Mouse (Mus musculus): Measurements from ENCODE around the gene Glrp1.

Glrp1 gene

DNA sequence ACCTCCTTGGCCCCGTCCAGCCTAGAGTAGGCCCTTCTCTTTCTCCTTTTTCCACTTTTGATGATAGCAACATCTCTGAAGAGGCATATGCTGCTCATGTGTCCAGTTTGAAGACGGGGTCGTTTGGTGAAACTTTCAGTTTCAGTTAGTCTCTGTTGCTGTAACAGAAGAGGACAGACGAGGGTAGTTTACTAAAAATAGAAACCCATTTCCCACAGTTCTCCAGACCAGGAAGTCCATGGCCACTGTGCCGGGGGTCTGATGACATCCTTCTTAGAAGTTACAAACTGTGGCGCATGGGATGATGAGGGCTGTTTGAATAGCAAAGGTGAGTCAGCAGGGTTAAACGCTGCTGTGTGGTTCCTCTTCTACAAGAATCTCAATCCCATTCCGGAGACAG is at the start of gene Glrp1:
Glrp1 (minus strand) TSS at position 278 of the 400 bp plus-strand sequence.
- in situ Hi-C loops (cut with MboI; ENCODE audit: unreplicated experiment in 2 of 2), result no loop called here

- in situ Hi-C loops (cut with MboI; ENCODE audit: unreplicated experiment in 2 of 2), result no loop called here
Measured at GRCm38 (mm10) chr1:88559258-88559657, 49.4 kb upstream of the Glrp1 start.

DNA sequence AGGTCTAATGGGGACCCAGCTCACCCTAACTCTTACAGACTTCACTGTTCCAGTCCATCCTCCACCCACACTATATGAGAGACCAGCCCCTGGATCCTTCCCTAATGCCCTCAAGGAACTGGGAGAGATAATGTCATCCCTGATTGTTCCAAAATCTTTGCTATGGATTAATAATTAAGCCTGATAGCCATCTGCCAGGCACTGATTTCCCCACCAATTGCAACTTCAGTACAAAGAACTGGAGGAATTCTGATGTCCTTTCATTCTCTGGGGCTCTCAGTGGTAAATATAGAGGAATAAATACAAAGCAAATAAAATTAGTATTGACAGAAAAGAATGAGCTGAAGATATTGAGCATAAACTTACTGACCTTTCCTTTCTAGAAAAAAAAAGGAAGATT is 48.9 kb upstream of the Glrp1 start:
- in situ Hi-C loops (cut with MboI; ENCODE audit: unreplicated experiment in 2 of 2), result no loop called here

DNA sequence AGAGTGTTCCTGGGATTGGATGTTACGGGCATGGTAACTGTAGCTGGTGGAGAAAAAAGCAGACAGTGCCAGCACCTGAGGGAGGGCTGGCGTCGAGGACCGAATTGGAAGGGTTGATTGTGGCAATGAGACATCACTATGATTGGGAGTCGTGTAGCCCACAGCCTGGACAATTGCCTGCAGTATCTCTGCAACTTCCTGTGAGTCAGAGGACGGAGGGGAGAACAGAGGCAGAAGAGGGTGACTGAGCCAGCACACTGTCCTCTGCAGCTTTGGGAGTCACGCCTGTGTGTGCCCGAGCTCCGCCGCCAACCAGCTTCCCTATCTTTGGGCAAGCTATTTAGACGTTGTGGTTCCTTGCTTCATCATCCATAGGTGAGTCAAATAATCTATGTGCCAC is 46.5 kb upstream of the Glrp1 start:
- in situ Hi-C loops (cut with MboI; ENCODE audit: unreplicated experiment in 2 of 2), result no loop called here

GRCm38 (mm10) chr1:88553500-88554187 is 43.8 kb upstream of the Glrp1 start:
- in situ Hi-C loops (cut with MboI; ENCODE audit: unreplicated experiment in 2 of 2), result no loop called here

DNA sequence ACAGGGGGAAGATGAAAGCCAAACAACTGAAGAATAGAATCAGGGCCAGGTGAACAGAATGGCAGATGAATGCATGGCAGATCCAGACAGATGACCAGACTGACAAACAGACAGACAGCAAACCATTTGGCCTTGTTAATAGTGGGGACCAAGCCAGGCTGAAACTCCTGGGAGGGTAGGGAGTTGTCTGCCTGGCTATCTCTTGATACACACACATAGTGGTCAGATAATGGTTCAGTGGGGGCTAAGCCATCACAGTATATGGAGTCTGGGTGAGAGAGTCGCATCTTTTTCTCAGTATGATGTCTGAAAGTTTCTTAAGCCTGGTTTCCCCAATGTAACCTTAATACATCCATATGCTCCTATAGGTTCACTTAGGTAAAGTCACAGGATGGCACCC is 39.4 kb upstream of the Glrp1 start:
- in situ Hi-C loops (cut with MboI; ENCODE audit: unreplicated experiment in 2 of 2), result no loop called here

DNA sequence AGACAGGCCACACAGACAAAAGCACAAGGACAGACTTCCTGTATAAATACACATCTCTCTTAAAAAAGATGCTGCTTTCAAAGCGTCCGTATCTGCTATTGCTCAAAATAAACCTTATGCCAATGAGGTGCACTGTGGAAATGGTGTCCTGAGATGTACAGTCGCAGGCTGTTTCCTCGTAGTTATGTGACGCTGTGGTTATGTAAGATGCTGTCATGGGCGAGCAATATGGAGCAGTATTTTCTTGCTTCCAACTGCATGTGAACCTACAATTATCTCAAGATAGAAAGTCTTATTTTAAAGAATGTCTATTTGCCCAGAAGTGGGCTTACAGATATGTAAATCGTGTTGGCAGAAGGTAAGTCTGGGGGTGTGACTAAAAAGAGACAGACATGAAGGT is 37.3 kb upstream of the Glrp1 start:
- in situ Hi-C loops (cut with MboI; ENCODE audit: unreplicated experiment in 2 of 2), result no loop called here

GRCm38 (mm10) chr1:88543608-88544007 is 33.7 kb upstream of the Glrp1 start:
- in situ Hi-C loops (cut with MboI; ENCODE audit: unreplicated experiment in 2 of 2), result no loop called here

- in situ Hi-C loops (cut with MboI; ENCODE audit: unreplicated experiment in 2 of 2), result no loop called here
Measured at GRCm38 (mm10) chr1:88539823-88540222, 30.0 kb upstream of the Glrp1 start.

DNA sequence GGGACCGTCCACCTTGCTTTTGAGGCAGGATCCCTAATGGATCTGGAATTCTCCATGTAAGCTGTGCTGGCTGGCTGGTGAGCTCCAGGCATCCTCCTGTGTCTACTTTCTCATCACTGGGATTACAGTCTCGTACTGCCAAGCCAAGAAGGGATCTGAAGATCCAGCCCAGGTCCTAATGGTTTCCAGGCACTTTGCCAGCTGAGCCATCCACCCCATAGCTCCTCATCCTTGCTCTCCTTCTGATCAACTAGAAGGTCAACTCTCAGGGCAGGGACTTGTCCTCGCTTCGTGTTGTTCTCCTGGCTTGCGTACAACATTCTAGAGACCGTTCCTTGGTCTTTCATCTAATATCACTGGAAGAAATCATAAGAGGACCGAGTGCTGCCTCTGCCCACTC is 29.4 kb upstream of the Glrp1 start:
- in situ Hi-C loops (cut with MboI; ENCODE audit: unreplicated experiment in 2 of 2), result no loop called here

GRCm38 (mm10) chr1:88536308-88536707 is 26.4 kb upstream of the Glrp1 start:
- in situ Hi-C loops (cut with MboI; ENCODE audit: unreplicated experiment in 2 of 2), result no loop called here

DNA sequence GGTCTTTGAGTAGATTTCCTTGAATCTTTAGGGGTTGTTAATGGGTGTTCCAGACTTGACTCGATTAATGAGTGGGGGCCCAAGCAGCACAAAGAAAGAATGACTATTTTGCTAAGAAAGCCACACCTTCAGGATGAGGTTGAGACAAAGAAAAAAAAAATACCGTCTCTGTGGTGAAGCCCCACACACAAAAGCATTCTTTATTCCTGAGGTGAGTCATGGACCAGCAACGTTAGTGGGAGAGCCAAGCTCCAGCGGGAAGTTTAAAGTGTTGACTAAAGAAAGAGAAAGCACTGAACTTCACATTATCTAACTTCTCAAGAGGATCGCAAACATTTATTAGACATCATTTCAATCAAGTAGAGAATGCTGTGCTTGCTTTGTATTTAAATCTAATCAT is 24.2 kb upstream of the Glrp1 start:
- in situ Hi-C loops (cut with MboI; ENCODE audit: unreplicated experiment in 2 of 2), result no loop called here

- in situ Hi-C loops (cut with MboI; ENCODE audit: unreplicated experiment in 2 of 2), result no loop called here
Measured at GRCm38 (mm10) chr1:88526161-88526560, 16.3 kb upstream of the Glrp1 start.

DNA sequence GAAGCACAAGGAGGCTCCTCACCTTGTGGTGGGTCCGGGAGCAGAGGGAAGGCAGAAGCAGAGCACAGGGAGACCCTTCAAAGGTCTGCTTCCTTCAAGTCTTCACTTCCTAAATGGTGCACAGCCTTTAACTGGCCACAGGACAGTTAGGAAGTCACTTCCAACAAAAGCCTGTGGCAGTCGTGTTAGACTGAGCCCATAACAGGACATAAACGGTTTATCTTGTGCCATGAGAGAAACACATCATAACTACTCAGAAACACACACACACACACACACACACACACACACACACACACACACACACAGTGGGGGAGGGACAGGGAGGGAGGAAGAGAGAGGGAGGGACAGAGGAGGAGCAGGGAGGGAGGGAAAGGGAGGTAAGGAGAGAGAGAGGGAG is 15.8 kb upstream of the Glrp1 start:
- in situ Hi-C loops (cut with MboI; ENCODE audit: unreplicated experiment in 2 of 2), result no loop called here

- in situ Hi-C loops (cut with MboI; ENCODE audit: unreplicated experiment in 2 of 2), result no loop called here
Measured at GRCm38 (mm10) chr1:88521170-88521747, 11.4 kb upstream of the Glrp1 start.

DNA sequence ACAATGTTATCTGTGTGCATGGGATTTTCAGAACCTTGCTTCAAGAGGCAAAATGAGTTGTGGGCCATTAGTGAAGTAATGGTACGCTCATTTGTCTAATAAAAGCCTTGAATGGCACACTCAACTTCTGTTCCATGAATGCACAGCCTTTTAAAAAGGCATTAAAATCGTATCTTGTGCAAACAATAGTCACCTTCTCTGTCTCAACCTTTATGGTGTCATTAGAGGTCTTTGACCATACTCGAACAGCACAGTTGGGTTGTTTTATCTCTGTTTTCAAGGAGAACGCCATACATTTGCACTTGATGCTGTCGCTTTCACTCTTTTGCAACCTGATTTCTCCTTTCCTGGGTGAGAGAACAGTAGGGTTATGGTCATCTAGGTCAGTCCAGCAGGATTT is 3.7 kb upstream of the Glrp1 start:
- in situ Hi-C loops (cut with MboI; ENCODE audit: unreplicated experiment in 2 of 2), result no loop called here

GRCm38 (mm10) chr1:88507886-88508285 is 2.0 kb downstream of the Glrp1 start:
- in situ Hi-C loops (cut with MboI; ENCODE audit: unreplicated experiment in 2 of 2), result no loop called here

DNA sequence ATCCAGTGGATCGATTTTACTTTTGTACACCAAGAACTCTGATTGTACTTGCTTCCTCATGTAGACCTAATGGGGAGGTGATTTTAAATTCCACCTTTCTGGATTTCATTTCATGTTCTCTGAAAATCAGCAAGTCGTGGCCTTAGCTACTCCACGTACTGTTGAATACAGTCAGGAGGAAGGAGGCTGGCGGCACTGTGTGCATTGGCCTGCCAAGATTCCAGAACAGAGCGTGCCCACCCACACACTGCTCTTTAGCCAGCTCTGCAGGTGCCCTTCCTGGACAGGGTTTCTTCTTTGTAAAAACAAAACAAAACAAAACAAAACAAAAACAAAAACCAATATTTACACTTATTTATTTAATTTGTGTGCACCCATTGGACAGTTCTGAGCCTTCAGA is 2.7 kb downstream of the Glrp1 start:
- in situ Hi-C loops (cut with MboI; ENCODE audit: unreplicated experiment in 2 of 2), result no loop called here

DNA sequence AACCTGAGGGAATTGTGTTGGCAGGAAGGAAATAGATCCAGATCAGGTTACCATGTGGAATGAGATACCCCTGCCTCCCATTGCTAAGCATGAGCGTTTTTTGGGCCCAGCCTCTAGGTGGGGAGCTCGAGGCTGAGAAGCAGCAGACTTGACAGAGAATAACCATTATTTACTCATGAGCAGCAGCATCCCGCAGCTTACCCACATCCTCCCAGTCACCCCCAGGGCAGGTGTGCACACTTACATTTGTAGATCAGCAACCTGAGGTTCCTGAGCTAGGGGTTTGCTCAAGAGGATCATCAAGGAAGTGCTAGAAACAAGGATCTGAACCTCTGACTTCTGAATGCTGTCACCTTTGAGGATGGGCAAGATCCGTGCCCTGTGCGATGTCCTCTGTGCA is 3.5 kb downstream of the Glrp1 start:
- in situ Hi-C loops (cut with MboI; ENCODE audit: unreplicated experiment in 2 of 2), result no loop called here

DNA sequence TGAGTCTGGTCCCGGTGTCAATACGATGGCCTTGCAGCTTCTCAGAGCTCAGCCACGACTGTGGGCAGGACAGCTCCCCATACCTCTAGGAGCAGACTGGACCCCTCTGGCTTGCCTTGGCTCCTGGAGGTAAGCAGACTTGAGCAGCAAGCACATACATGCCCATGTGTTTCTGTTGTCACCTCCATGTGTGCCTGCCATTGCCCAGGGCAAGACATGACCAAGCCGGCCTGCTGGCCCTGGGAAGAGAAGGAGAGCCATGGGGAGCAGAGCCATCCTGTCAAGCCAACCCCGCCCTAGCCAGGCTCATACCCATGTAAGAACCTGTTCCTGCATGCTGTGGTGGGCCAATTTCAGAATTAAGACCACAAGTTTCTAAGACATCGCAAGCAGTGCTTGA is 4.2 kb downstream of the Glrp1 start:
- in situ Hi-C loops (cut with MboI; ENCODE audit: unreplicated experiment in 2 of 2), result no loop called here

DNA sequence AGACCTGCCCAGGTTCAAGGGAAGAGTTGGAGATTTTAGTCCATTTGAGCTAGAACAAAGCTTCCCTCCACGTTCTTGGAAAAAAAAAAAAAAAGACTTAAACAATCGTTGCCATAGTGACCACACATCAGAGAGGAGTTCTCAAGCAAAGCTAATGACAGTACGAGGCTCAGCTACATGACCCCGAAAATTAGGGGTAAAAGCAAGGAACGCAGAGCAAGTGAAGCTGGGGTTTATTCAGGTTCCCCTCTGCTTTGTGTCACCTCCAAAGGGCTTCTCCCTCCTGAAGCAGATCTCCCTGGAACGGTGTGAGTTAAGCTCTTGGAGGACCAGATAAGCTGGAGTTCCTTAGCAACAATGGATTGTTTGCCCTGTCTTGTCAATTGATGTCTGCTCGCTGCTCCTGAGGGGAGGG is 5.3 kb downstream of the Glrp1 start:
- in situ Hi-C loops (cut with MboI; ENCODE audit: unreplicated experiment in 2 of 2), result no loop called here

GRCm38 (mm10) chr1:88502822-88503221 is 7.0 kb downstream of the Glrp1 start:
- in situ Hi-C loops (cut with MboI; ENCODE audit: unreplicated experiment in 2 of 2), result no loop called here

Data from v-Abl transformed pro-B cells (cell line).